Mouse (Mus musculus): ENCODE measurements around the gene Flt3l. TPM values are rescaled to one million over a fixed set of nuclear protein-coding genes. Genes with fewer than 3 reads are reported as not detected.

The Flt3l gene
- total RNA-seq, 2 experiments from 2014 or later: 17.4 to 22.7 TPM

Other genes with a start within 250 kb of the Flt3l start
Only the 30 nearest of the 33 such genes appear.
- 33.2 and 36.1 TPM in 2 replicates for gene Ap2a1, start 206.9 kb downstream of the Flt3l start, total RNA-seq (2015)
- 20.2 and 33.6 TPM in 2 replicates for gene Ap2a1, start 206.9 kb downstream of the Flt3l start, total RNA-seq (2017)
- gene Tsks, start 193.2 kb downstream of the Flt3l start, total RNA-seq (2015): not detected in 2 replicates
- gene Tsks, start 193.2 kb downstream of the Flt3l start, total RNA-seq (2017): not detected in 2 replicates
- gene Cpt1c, start 161.6 kb downstream of the Flt3l start, total RNA-seq (2015): not detected in 2 replicates
- 0.12 TPM in 1 of 2 replicates, not detected in the other for gene Cpt1c, start 161.6 kb downstream of the Flt3l start, total RNA-seq (2017)
- gene Prmt1, start 149.9 kb downstream of the Flt3l start, total RNA-seq (2015): 48.4 and 55.7 TPM in 2 replicates
- 40.0 and 42.9 TPM in 2 replicates for gene Prmt1, start 149.9 kb downstream of the Flt3l start, total RNA-seq (2017)
- gene Irf3, start 138.8 kb downstream of the Flt3l start, total RNA-seq (2015): 60.8 and 76.8 TPM in 2 replicates
- gene Irf3, start 138.8 kb downstream of the Flt3l start, total RNA-seq (2017): 84.8 and 89.4 TPM in 2 replicates
- 16.8 and 18.7 TPM in 2 replicates for gene Bcl2l12, start 137.7 kb downstream of the Flt3l start, total RNA-seq (2015)
- gene Bcl2l12, start 137.7 kb downstream of the Flt3l start, total RNA-seq (2017): 14.1 and 17.7 TPM in 2 replicates
- 22.2 and 23.0 TPM in 2 replicates for gene Scaf1, start 120.1 kb downstream of the Flt3l start, total RNA-seq (2015)
- 9.6 and 12.2 TPM in 2 replicates for gene Scaf1, start 120.1 kb downstream of the Flt3l start, total RNA-seq (2017)
- gene Rras, start 118.5 kb downstream of the Flt3l start, total RNA-seq (2015): 77.1 and 78.6 TPM in 2 replicates
- 12.7 and 14.1 TPM in 2 replicates for gene Rras, start 118.5 kb downstream of the Flt3l start, total RNA-seq (2017)
- gene Prr12, start 83.6 kb downstream of the Flt3l start, total RNA-seq (2015): 15.4 and 16.3 TPM in 2 replicates
- 1.9 and 3.0 TPM in 2 replicates for gene Prr12, start 83.6 kb downstream of the Flt3l start, total RNA-seq (2017)
- gene Nosip, start 74.0 kb downstream of the Flt3l start, total RNA-seq (2015): 41.4 and 46.3 TPM in 2 replicates
- 54.2 and 56.8 TPM in 2 replicates for gene Nosip, start 74.0 kb downstream of the Flt3l start, total RNA-seq (2017)
- 6.6 and 8.9 TPM in 2 replicates for gene Prrg2, start 73.8 kb downstream of the Flt3l start, total RNA-seq (2015)
- 5.4 TPM in 2 replicates for gene Prrg2, start 73.8 kb downstream of the Flt3l start, total RNA-seq (2017)
- gene Rcn3, start 44.2 kb downstream of the Flt3l start, total RNA-seq (2015): 4.5 and 5.8 TPM in 2 replicates
- 7.8 and 18.1 TPM in 2 replicates for gene Rcn3, start 44.2 kb downstream of the Flt3l start, total RNA-seq (2017)
- gene Fcgrt, start 32.6 kb downstream of the Flt3l start, total RNA-seq (2015): 22.0 and 22.5 TPM in 2 replicates
- gene Fcgrt, start 32.6 kb downstream of the Flt3l start, total RNA-seq (2017): 64.1 and 69.0 TPM in 2 replicates
- 2,516 and 2,663 TPM in 2 replicates for gene Rps11, start 12.0 kb downstream of the Flt3l start, total RNA-seq (2015)
- 1,201 and 1,233 TPM in 2 replicates for gene Rps11, start 12.0 kb downstream of the Flt3l start, total RNA-seq (2017)
- 1,652 and 1,953 TPM in 2 replicates for gene Rpl13a, start 7.7 kb downstream of the Flt3l start, total RNA-seq (2015)
- 2,014 and 2,240 TPM in 2 replicates for gene Rpl13a, start 7.7 kb downstream of the Flt3l start, total RNA-seq (2017)
- not detected in 2 replicates for gene Gm45713, start 201 bp downstream of the Flt3l start, total RNA-seq (2015)
- gene Gm45713, start 201 bp downstream of the Flt3l start, total RNA-seq (2017): not detected in 2 replicates
- gene Pih1d1, start 17.9 kb upstream of the Flt3l start, total RNA-seq (2015): 131 and 132 TPM in 2 replicates
- gene Pih1d1, start 17.9 kb upstream of the Flt3l start, total RNA-seq (2017): 43.9 and 51.4 TPM in 2 replicates
- 68.0 and 72.0 TPM in 2 replicates for gene Aldh16a1, start 18.2 kb upstream of the Flt3l start, total RNA-seq (2015)
- 26.9 and 33.7 TPM in 2 replicates for gene Aldh16a1, start 18.2 kb upstream of the Flt3l start, total RNA-seq (2017)
- gene Slc17a7, start 27.5 kb upstream of the Flt3l start, total RNA-seq (2015): 0.18 TPM in 1 of 2 replicates, not detected in the other
- gene Slc17a7, start 27.5 kb upstream of the Flt3l start, total RNA-seq (2017): not detected in 2 replicates
- gene Gfy, start 43.1 kb upstream of the Flt3l start, total RNA-seq (2015): not detected in 2 replicates
- gene Gfy, start 43.1 kb upstream of the Flt3l start, total RNA-seq (2017): not detected in 2 replicates
- gene Pth2, start 44.6 kb upstream of the Flt3l start, total RNA-seq (2015): not detected in 2 replicates
- gene Pth2, start 44.6 kb upstream of the Flt3l start, total RNA-seq (2017): not detected in 2 replicates
- gene Ccdc155, start 68.5 kb upstream of the Flt3l start, total RNA-seq (2015): not detected in 2 replicates
- not detected in 2 replicates for gene Ccdc155, start 68.5 kb upstream of the Flt3l start, total RNA-seq (2017)
- gene Dkkl1, start 75.7 kb upstream of the Flt3l start, total RNA-seq (2015): 1.0 and 1.6 TPM in 2 replicates
- 1.1 and 5.0 TPM in 2 replicates for gene Dkkl1, start 75.7 kb upstream of the Flt3l start, total RNA-seq (2017)
- gene Tead2, start 79.3 kb upstream of the Flt3l start, total RNA-seq (2015): 0.07 TPM in 1 of 2 replicates, not detected in the other
- not detected in 2 replicates for gene Tead2, start 79.3 kb upstream of the Flt3l start, total RNA-seq (2017)
- 105 and 111 TPM in 2 replicates for gene Cd37, start 102.7 kb upstream of the Flt3l start, total RNA-seq (2015)
- gene Cd37, start 102.7 kb upstream of the Flt3l start, total RNA-seq (2017): 67.9 and 74.9 TPM in 2 replicates
- not detected in 2 replicates for gene Slc6a16, start 104.7 kb upstream of the Flt3l start, total RNA-seq (2015)
- not detected in 2 replicates for gene Slc6a16, start 104.7 kb upstream of the Flt3l start, total RNA-seq (2017)
- gene Slc6a21, start 141.1 kb upstream of the Flt3l start, total RNA-seq (2015): 0.27 and 0.78 TPM in 2 replicates
- gene Slc6a21, start 141.1 kb upstream of the Flt3l start, total RNA-seq (2017): not detected in 2 replicates
- gene Trpm4, start 197.3 kb upstream of the Flt3l start, total RNA-seq (2015): 3.2 and 4.7 TPM in 2 replicates
- 4.8 and 5.4 TPM in 2 replicates for gene Trpm4, start 197.3 kb upstream of the Flt3l start, total RNA-seq (2017)
- not detected in 2 replicates for gene Hrc, start 198.9 kb upstream of the Flt3l start, total RNA-seq (2015)
- 0.07 TPM in 1 of 2 replicates, not detected in the other for gene Hrc, start 198.9 kb upstream of the Flt3l start, total RNA-seq (2017)
- gene Ppfia3, start 230.6 kb upstream of the Flt3l start, total RNA-seq (2015): 0.50 TPM in 1 of 2 replicates, not detected in the other
- not detected in 2 replicates for gene Ppfia3, start 230.6 kb upstream of the Flt3l start, total RNA-seq (2017)